Mouse (Mus musculus) limb, embryonic 15.5 days (tissue): ENCODE measurements around the gene Nup107. TPM values are rescaled to one million over a fixed set of nuclear protein-coding genes. Genes with fewer than 3 reads are reported as not detected.

Source experiments
- ATAC-seq: fragments of 200-750 bp; cut with Nextera tagmentation; 2 replicates; pipeline ENCODE4 v1.8.0; 2017; ENCODE audit warnings: low read depth, moderate TSS enrichment; ENCODE audit not compliant: insufficient number of reproducible peaks, low FRiP score, low TSS enrichment
- H3K27ac ChIP-seq: fragments of 300-500 bp; sonication (generic); 2 replicates; pipeline ENCODE4 v1.5.1; 2015; ENCODE audit warnings: moderate library complexity, mild to moderate bottlenecking, inconsistent platforms
- H3K27me3 ChIP-seq: fragments of 300-500 bp; sonication (generic); 2 replicates; pipeline ENCODE4 v1.6.1; 2015; ENCODE audit warnings: inconsistent platforms
- H3K36me3 ChIP-seq: fragments of 300-500 bp; sonication (generic); 2 replicates; pipeline ENCODE4 v1.6.1; 2015; ENCODE audit warnings: inconsistent platforms
- H3K4me1 ChIP-seq: fragments of 300-500 bp; sonication (generic); 2 replicates; pipeline ENCODE4 v1.6.1; 2015; ENCODE audit warnings: inconsistent platforms
- H3K4me2 ChIP-seq: fragments of 300-500 bp; sonication (generic); 2 replicates; pipeline ENCODE4 v1.6.1; 2015; ENCODE audit warnings: mild to moderate bottlenecking, inconsistent platforms
- H3K4me3 ChIP-seq: fragments of 300-500 bp; sonication (generic); 2 replicates; pipeline ENCODE4 v1.5.1; 2015; ENCODE audit warnings: mild to moderate bottlenecking, inconsistent platforms
- H3K9ac ChIP-seq: fragments of 300-500 bp; sonication (generic); 2 replicates; pipeline ENCODE4 v1.6.1; 2015; ENCODE audit warnings: inconsistent platforms
- H3K9me3 ChIP-seq: fragments of 300-500 bp; sonication (generic); 2 replicates; pipeline ENCODE4 v1.6.1; 2016; ENCODE audit warnings: inconsistent platforms
- WGBS: fragments of 180-500 bp; shearing (Covaris S2); methylation state at CpG from one replicate; pipeline ENCODE4 v1.1.7; 2015; 5-methylcytosine and 5-hydroxymethylcytosine counted together
- polyA plus RNA-seq: library from polyadenylated mRNA; unstranded; fragments of >200 nt; fragmentation: Nextera tagmentation; extraction: Ambion mirVana; gene quantifications from 2 replicates; pipeline ENCODE4 v1.2.1, GENCODE M21; 2015

The Nup107 gene
- polyA plus RNA-seq, 1 experiment from 2014 or later, result 54.6 TPM

DNA sequence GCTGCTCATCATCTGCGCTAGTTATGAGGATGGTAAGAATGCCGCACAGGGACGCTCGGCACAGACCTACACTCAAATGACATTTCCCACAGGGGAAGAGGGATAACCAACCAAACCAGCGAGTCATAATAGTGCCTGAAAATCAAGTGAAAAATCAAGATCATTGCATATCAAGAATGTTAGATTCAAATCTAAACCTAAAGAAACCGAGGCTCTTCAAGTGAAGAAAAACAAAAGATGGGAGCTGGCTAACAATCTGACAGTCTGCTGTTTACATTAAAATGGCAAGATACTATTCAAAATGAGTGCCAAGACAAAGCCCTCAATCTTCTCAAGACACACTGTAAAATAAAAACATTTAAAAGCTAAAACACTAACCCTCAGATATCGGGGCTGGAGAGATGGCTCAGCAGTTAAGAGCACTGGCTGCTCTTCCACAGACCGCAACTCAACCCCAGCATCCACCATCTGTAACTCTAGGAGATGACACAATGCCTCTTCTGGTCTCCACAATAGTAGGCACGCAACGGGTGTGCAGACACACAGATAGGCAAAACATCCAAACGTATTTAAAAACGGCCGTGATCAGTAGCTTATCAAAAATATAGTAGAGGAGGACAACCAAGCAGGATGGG lies 8.6 kb downstream of the Nup107 start:
- Histone ChIP-seq H3K27ac (no peak overlapping the region), H3K36me3 (peaks cover 79% of the 10 kb centered on the region), H3K4me3 (no peak overlapping the region), H3K27me3 (no peaks in the 10 kb centered on the region), H3K9ac (no peak overlapping the region), H3K9me3 (no peaks in the 10 kb centered on the region), H3K4me1 (no peaks in the 10 kb centered on the region), H3K4me2 (no peak overlapping the region)
- 93% methylated on average over 13 of the region's 13 CpGs for WGBS
- no peak for ATAC-seq

DNA sequence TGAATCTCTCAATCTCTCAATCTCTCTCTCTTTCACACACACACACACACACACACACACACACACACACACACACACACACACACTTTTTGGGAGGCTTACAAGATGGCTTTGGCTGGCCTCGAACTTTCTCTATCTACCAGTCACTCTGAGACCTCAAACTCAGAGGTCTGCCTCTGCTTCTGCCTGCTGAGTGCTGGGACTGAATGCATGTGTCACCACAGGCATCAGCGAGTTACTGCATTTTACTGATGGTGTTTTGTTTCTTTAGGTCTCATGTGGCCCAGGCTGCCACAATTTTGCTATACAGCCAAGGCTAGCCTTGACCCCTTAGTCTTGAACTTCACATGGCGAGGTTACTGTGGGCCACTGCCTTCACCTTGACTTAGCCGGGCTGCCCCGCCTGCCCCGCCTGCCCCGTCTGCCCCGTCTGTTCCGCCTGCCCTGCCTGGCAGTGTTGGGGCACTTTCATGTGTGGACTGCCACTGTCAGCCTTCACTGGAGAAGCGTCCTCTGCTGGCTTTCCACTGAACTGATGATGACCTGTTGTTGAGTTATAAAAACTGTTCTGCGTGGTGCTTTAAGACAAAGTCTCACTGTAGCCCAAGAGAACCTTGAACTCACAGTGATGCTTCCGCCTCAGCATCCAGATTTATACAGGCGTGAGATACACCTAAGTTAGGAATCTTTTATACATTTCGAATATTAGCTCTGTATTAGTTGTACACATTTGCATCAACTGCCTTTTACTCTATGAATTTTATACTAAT lies 9.8 kb downstream of the Nup107 start:
- H3K4me3 ChIP-seq, result no peak overlapping the region
- H3K27me3 ChIP-seq, result no peaks in the 10 kb centered on the region
- H3K4me1 ChIP-seq, result no peaks in the 10 kb centered on the region
- no peak overlapping the region for H3K9ac ChIP-seq
- no peaks in the 10 kb centered on the region for H3K9me3 ChIP-seq
- ATAC-seq, result no peak
- H3K36me3 ChIP-seq, result peaks cover 85% of the 10 kb centered on the region
- H3K27ac ChIP-seq, result no peak overlapping the region
- H3K4me2 ChIP-seq, result no peak overlapping the region
- 93% methylated on average over 14 of the region's 14 CpGs for WGBS

DNA sequence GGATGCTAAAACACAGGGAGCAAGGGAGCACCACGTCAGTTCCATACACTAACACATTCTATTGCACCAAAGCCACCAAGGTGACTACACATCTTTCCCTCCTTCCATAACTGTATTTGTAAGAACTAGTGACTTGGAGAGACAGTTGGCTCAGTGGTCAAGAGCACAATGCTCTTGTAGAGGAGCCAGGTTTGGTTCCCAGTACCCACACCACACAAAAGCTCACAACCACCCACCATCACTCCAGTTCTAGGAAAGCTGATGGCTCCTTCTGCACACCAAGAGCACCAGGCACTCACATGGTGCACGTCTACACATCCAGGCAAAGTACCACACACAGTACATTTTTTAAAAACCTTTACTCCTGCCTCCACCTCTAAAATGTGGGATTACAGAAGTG lies 10.4 kb downstream of the Nup107 start:
- ATAC-seq, result no peak
- no peaks in the 10 kb centered on the region for H3K9me3 ChIP-seq
- H3K27ac ChIP-seq, result no peak overlapping the region
- H3K4me1 ChIP-seq, result no peaks in the 10 kb centered on the region
- H3K9ac ChIP-seq, result no peak overlapping the region
- H3K36me3 ChIP-seq, result peaks cover 83% of the 10 kb centered on the region
- no peak overlapping the region for H3K4me2 ChIP-seq
- no peak overlapping the region for H3K4me3 ChIP-seq
- WGBS, result 90% methylated on average over 2 of the region's 2 CpGs
- H3K27me3 ChIP-seq, result no peaks in the 10 kb centered on the region

DNA sequence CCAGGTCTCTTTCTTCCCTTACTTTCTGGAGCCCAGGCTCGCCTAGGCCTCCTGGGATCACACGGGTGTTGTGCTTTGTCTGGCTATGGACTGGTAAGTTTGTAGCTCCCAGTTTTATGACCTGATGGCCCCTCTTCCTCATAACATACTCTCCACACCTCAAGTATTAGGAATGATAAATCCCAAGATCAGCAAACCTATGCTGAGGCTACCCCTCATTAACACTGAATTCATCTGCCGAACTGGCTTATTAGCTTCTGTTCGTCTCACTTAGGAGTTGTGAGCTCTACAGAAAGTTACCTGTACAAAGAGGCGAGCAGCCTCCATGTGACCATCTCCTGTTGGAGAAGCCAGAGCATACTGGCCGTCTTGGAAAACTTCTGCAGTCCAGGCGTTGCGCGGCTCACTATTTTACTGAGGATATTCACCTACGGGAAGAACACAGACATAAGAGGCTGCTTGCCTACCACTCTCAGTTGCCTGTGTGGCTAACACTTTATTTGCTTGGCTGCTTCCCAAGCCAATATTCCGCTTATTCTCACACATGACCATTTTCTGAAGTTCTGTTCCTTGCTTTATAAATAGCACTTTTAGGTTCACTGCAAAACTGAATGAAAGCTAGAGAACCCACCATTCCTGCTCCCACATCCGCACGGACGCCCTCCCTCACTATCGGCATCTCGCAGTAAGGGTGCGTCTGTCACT lies 11.3 kb downstream of the Nup107 start:
- Histone ChIP-seq H3K27ac (no peak overlapping the region), H3K27me3 (no peaks in the 10 kb centered on the region), H3K4me3 (no peak overlapping the region), H3K9me3 (no peaks in the 10 kb centered on the region), H3K4me2 (no peak overlapping the region), H3K9ac (no peak overlapping the region), H3K4me1 (no peaks in the 10 kb centered on the region), H3K36me3 (peaks cover 82% of the 10 kb centered on the region)
- 92% methylated on average over 17 of the region's 17 CpGs for WGBS
- ATAC-seq, result no peak

DNA sequence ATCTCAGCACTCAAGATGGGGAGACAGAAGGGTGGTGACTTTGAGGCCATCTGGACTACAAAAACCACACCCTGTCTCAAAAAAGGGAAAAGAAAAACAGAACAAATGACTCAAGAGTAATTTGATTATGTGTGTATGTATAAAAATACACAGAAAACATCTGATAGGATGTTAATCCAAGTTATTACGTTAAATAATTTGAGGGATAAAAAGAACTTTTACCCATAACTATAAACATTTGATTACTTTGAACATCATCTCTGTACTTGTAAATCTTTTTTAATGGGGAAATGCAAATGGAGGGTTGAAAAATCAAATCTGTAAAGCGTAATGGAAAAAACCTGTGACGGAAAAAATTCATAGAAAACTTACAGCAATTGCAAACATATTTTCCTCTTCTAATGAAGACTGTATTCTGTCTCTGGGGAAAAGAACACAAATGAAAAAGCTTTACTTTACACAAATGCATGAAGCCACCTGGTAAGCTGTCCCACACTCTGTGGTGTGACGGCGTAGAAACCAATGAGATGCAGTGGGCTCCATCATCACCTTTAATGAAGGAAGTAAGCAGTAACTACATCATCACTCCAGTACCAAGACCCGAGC lies 12.1 kb downstream of the Nup107 start:
- H3K9me3 ChIP-seq, result no peaks in the 10 kb centered on the region
- H3K4me1 ChIP-seq, result no peaks in the 10 kb centered on the region
- H3K36me3 ChIP-seq, result peaks cover 82% of the 10 kb centered on the region
- no peak overlapping the region for H3K27ac ChIP-seq
- no peak for ATAC-seq
- no peak overlapping the region for H3K4me2 ChIP-seq
- 82% methylated on average over 6 of the region's 6 CpGs for WGBS
- no peak overlapping the region for H3K9ac ChIP-seq
- no peaks in the 10 kb centered on the region for H3K27me3 ChIP-seq
- H3K4me3 ChIP-seq, result no peak overlapping the region

DNA sequence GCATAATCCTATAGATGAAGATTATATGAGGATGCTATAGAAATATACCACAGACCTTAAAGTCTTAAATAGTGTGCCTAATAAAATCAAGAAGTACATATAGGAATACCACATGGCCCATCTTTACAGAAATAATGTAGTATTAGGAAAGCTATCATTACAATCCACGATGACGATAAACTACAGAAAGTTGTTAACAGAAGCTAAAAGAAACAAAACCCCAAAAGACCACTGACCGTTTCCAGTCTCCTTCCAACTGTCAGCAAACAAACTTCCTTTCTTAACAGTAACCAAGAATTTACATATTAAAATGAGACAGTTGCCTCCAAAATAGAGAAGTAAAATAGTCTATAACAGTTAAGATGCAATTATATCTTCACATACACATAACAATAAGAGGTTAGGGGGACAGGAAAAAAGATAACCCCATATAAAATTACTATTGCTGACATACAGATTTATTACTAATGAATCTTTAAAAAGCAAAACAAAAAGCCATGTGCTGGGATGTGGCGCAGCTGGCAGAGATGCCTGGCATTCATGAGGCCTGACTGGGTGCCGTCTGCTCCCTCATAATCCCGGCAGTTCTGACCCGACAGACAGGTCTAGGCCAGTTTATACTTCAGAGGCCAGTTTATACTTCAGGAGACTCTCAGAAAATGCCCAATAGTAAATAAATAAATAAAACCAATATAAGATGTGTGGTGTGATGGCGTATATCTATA lies 12.8 kb downstream of the Nup107 start:
- Histone ChIP-seq H3K27me3 (no peaks in the 10 kb centered on the region), H3K9me3 (no peaks in the 10 kb centered on the region), H3K4me2 (no peak overlapping the region), H3K4me1 (no peaks in the 10 kb centered on the region), H3K9ac (no peak overlapping the region), H3K4me3 (no peak overlapping the region), H3K36me3 (peaks cover 83% of the 10 kb centered on the region), H3K27ac (no peak overlapping the region)
- WGBS, result 84% methylated on average over 8 of the region's 8 CpGs
- no peak for ATAC-seq

DNA sequence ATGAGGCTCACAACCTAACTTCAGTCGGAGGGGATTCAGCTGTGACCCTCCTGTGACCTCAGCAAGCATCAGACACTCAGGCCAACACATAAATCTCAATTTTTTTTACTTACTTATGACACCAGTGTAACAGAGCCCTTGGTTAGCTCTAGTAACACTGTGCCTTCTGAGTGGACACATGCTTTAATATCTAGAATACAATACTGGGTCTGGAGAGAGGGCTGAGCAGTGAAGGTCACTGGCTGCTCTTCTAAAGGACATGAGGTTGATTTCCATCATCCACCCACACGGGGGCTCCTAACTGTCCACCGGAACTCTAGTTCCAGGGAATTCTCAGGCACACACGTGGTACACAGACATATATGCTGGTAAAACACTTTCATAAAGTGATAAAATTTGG lies 13.6 kb downstream of the Nup107 start:
- no peaks in the 10 kb centered on the region for H3K27me3 ChIP-seq

DNA sequence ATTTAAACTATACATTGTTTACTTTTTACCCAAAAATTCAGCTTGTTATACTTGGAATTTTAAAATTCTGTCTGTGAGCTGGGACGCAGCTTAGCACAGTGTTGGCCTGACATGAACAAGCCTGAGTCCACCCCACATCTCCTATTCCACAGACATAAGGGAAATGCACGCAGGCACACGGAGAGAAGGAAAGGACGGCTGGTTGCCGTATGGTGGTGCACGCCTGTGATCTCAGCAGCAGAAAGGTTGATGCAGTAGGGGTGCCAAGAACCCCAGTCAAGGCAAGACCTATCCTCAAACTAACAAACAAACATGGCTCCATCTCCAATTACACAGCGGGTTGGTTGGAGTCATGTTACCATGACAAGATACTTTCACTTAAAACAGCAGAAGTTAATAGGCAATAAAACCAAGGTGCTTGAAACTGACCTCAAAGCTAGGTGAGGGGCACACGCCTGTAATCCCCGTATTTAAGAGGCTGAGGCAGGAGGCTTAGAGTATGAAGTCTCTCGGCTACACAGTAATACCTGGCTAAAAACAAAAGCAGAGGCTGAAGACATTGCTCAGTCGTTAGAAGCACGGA lies 14.1 kb downstream of the Nup107 start:
- Histone ChIP-seq H3K9me3 (no peaks in the 10 kb centered on the region), H3K36me3 (peaks cover 82% of the 10 kb centered on the region), H3K9ac (no peak overlapping the region), H3K4me3 (no peak overlapping the region), H3K27me3 (no peaks in the 10 kb centered on the region), H3K4me1 (no peaks in the 10 kb centered on the region), H3K27ac (no peak overlapping the region), H3K4me2 (no peak overlapping the region)
- WGBS, result 89% methylated on average over 12 of the region's 12 CpGs
- no peak for ATAC-seq

More for the DNA sequence above, 13.6 kb downstream of the Nup107 start:
- Histone ChIP-seq H3K9ac (no peak overlapping the region), H3K4me1 (no peaks in the 10 kb centered on the region), H3K36me3 (peaks cover 83% of the 10 kb centered on the region), H3K4me3 (no peak overlapping the region), H3K4me2 (no peak overlapping the region), H3K27ac (no peak overlapping the region), H3K9me3 (no peaks in the 10 kb centered on the region)
- no peak for ATAC-seq
- 81% methylated on average over 4 of the region's 4 CpGs for WGBS

DNA sequence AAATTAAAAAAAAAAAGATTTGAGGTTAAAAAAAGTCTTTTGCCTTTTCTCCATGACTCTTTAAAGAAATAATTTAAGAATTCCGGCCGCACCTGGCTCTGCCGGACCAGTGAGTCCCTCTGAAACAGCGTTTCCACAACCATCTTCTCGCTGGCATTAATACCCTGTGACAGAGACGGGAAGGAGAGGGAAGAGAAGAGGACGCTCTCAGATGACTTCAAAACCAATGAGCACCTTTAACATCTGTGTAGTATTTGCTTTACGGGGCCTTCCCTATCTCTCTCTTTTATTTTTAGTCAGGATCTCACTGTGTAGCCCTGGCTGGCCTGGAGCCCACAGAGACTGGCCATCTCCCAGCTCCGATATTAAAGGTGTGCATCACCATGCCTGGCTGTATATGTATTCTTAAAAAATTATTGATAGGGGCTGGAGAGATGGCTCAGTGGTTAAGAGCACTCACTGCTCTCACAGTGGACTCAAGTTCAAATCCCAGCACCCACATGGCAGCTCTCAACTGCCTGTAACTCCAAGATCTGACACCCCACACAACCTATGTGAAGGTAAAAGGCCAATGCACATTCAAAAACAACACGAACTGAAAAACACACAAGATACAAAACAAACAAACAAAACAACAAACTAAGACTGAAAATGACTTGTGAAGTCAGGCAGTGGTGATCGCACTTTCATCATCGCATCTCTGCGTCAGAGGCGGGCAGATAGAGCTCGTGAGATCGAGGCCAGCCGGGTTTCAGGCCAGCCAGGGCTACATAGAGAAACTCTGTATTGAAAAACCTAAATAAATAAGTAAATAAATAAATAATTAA lies 14.8 kb downstream of the Nup107 start:
- WGBS, result 94% methylated on average over 17 of the region's 17 CpGs
- no peak for ATAC-seq
- Histone ChIP-seq H3K9ac (no peak overlapping the region), H3K27ac (no peak overlapping the region), H3K4me1 (no peaks in the 10 kb centered on the region), H3K27me3 (no peaks in the 10 kb centered on the region), H3K4me2 (no peak overlapping the region), H3K36me3 (peaks cover 84% of the 10 kb centered on the region), H3K4me3 (no peak overlapping the region), H3K9me3 (no peaks in the 10 kb centered on the region)

DNA sequence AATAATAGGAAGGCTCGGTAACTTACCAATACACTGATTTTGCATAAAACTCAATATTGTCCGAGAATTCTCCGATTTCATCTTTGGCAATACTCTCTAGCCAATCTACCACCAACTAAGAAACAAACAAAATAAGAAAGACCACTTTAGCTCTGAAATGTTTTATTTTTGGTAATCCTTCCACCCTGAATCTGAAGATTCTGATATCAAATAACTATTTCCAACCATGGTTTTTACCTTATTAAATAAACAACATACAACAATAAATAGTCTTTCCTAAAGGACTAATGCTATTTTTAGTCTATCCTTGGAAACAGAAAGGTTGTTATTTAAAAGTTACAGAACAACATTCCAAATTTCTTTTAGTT lies 15.4 kb downstream of the Nup107 start:
- ATAC-seq, result no peak
- no peaks in the 10 kb centered on the region for H3K4me1 ChIP-seq
- no peak overlapping the region for H3K27ac ChIP-seq
- H3K4me3 ChIP-seq, result no peak overlapping the region
- WGBS, result 96% methylated on average over 3 of the region's 3 CpGs
- H3K27me3 ChIP-seq, result no peaks in the 10 kb centered on the region
- H3K4me2 ChIP-seq, result no peak overlapping the region
- peaks cover 85% of the 10 kb centered on the region for H3K36me3 ChIP-seq
- no peak overlapping the region for H3K9ac ChIP-seq
- H3K9me3 ChIP-seq, result no peaks in the 10 kb centered on the region
